Mouse (Mus musculus) myocyte (in vitro differentiated cells): ENCODE results near the gene Gpr162.

Source experiments
- CEBPB ChIP-seq: IDR thresholded peaks from 2 replicates; pipeline ENCODE4 v1.6.1; 2011; ENCODE audit warnings: mild to moderate bottlenecking, moderate library complexity; ENCODE audit not compliant: poor library complexity, insufficient read depth, severe bottlenecking
- E2F4 ChIP-seq: IDR thresholded peaks from one replicate; pipeline ENCODE4 v1.6.1; 2011; ENCODE audit warnings: mild to moderate bottlenecking, control low read depth, moderate library complexity; ENCODE audit not compliant: insufficient read depth
- MAX ChIP-seq: IDR thresholded peaks from one replicate; pipeline ENCODE4 v1.6.1; 2011; ENCODE audit warnings: low read depth, mild to moderate bottlenecking, control low read depth
- POLR2A ChIP-seq: IDR thresholded peaks from one replicate; pipeline ENCODE4 v1.6.1; 2011; ENCODE audit warnings: low read depth, mild to moderate bottlenecking, control low read depth, moderate library complexity; ENCODE audit not compliant: insufficient read length
- POLR2AphosphoS2 ChIP-seq: IDR thresholded peaks from one replicate; pipeline ENCODE4 v1.6.1; 2011; ENCODE audit warnings: low read depth, control low read depth; ENCODE audit not compliant: insufficient read length
- TCF12 ChIP-seq: IDR thresholded peaks from one replicate; pipeline ENCODE4 v1.6.1; 2011; ENCODE audit warnings: mild to moderate bottlenecking, control low read depth; ENCODE audit not compliant: poor library complexity, insufficient read depth, severe bottlenecking
- USF1 ChIP-seq: IDR thresholded peaks from one replicate; pipeline ENCODE4 v1.6.1; 2011; ENCODE audit warnings: low read depth, mild to moderate bottlenecking, control low read depth, moderate library complexity

DNA sequence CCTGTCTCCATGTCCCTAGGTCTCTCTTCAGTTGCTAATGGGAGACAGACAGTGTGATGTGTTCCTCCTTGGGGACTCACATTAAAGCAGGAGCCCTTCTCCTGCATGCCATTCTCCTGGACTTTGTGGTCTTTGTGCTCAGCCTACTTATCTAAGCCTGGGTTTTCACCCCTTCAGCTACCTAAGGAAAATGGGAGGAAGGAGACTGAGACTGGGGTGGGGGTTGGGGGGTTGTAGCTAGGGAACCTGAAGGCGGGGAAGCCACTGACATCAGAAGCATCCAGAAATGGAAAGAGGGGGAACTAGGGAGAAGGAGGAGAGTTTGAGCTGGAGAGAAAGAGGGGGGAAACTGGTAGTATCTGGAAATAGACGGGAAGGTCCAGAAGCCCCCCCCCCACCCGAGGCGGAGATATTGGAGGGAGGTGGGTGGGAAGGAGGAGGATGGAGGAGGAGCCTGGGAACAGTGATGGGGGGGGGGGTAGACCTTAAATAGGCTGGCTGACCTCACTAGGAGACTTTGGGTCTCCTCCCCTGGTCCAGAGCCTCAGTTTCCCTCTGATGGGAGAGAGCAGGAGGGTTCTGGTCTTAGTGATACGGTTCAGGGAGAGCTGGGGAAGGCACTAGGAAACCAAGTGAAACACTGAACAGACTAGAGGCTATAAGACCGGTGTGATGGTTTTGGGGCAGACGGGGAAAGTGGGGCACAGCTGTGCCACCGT, 1.2 kb downstream of the Gpr162 start:
- TF ChIP-seq POLR2AphosphoS2 (no peak), MAX (no peak), CEBPB (no peak), POLR2A (no peak), USF1 (no peak), E2F4 (no peak), TCF12 (no peak)
